Mouse (Mus musculus) right cerebral cortex, adult 18-20 months (tissue): Measurements from ENCODE around the gene Prkag2.
"Not testable (repeated sequence)": the region's sequence is repeated elsewhere in the genome, so short reads cannot be mapped to it uniquely, and the experiment has no call there.

Source experiments
- DNase-seq: peaks from one replicate; pipeline ENCODE4 v3.0.0; 2022; ENCODE audit warnings: mixed read lengths

The Prkag2 gene

DNA sequence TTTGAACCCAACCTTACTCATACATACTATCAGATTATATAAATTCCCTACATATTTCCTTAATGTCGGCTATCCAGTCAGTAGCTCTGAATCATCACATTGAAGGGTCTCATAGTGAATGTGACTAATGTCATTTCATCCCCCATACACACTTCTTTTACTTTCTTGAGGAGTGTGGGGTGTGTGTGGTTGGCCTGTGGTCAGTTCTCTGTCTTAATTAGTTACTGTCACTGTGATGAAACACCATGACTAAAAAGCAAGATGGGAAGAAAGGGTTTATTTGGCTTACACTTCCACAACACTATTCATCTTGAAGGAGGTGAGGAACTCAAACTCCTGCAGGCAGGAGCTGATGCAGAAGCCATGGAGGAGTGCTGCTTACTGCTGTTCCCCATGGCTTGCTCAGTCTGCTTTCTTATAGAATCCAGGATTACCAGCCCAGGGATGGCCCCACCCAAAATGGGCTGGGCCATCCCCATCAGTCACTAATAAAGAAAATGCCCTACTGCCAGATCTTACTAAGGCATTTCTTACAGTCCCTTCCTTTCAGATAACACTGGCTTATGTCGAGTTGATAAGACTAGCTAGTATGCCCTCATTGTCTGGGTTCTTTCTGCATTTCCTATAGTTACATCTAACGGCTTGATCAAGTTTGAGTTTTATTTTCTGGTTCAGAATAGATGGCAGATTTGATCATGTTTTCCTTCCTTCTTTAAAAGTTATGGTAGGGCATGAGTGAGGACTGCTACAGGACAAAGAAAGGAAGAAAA lies 240.5 kb downstream of the Prkag2 start:
- no peak for DNase-seq

- no peak for DNase-seq
Measured at GRCm38 (mm10) chr5:24854827-24855600, 245.4 kb downstream of the Prkag2 start.

DNA sequence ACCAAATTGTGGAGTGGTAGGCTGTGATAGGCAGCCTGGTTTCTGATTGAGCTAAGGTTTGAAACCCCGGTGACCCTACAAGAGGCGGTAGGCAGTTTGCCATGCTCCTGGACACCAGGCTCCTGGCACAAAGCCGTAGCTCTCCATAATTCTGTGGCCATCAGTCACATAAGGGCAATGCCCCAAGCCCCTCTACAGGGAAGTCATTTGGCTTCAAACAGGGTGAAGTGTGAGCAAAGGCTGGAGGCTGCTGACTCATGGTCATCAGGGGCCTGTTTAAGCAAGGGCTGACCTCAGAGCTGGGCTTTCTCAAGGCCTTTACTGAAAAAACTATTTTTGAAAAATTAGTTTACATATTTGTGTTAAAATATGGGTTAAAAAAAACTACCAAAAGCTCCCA lies 246.2 kb downstream of the Prkag2 start:
- DNase-seq = no peak

DNA sequence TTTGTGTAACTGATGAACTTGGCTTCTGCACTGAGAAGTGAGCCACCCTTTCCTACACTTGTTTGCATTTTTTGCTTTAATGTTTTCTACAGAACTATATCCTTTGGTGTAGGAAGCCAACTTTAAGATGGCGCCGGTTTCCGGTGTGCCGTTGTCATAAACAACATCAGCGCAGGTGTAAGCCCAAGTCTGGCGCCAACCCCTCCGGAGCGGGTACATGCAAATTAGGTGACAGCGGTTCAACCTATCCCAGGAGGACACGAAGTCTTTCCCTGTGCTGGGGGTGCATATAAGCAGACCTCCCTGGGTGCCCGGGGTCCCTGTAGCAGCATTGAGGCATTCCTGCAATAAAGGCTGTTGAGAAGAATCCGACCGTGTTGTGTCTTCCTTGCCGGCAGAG lies 252.2 kb downstream of the Prkag2 start:
- DNase-seq = not testable (repeated sequence)

- DNase-seq = no peak
Measured at GRCm38 (mm10) chr5:24843841-24844240, 256.6 kb downstream of the Prkag2 start.

DNA sequence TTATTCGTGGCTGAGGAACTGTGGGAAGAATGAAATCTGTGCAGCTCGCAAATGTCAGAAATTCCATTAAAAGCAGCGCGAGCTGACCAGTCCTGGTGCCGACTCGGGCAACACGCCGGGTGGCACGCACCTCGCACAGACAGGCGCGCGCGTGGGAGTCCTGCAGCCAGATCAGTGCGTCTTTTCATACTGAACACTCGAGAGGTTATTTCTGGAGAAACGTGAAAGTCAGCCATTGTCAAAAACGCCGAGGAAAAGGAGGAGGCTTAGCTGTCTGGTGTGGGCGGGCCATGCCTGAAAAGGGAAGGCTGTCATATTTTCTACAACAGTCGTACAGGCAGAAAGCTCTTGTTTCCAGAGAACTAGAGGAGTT lies 257.4 kb downstream of the Prkag2 start:
- DNase-seq = no peak

DNA sequence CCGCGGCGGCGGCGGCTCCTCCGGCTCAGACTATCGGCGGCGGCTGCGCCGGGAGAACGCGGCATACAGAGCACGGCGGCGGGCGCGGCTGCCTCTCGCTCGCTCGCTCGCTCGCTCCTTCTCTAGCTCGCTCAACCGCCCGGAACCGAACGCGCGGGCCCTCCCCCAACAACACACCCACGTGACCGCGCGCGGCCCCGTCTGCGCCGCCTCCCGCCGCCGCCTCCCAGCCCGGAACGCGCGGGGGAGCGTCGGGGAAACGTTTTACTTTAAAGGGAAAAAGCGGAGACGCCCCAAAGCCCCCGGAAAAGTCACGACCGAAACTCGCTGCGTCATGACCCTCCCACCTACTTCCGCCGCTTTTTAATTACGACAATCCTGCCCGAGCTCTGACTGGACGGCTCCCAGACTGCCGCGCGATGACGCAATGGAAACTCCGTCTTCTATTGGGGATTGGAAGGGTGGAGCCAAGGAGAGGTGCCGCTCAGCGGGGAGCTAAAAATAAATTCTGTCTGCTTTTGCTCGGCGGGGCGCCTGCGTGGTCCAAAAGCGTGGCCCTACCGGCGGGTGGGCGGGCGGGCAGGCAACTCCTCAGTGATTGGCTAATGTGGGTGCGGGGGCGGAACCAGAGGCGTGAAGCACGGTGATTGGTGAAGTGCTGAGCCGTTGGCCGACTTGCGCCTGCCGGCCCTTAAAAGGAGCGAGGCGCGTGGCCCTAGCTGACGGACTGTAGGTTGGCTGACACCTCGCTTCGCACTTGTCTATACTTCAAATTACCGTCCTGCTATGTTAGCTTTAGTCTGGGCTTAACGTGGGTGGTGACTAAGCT lies 258.0 kb downstream of the Prkag2 start, which contains the start of gene Rheb:
Gene Rheb, minus strand, starts transcription at position 351 of the 829 bp plus-strand sequence.
- DNase-seq = peak; percentile 100

GRCm38 (mm10) chr5:24841662-24842273 lies 258.7 kb downstream of the Prkag2 start:
- peak; percentile 42 for DNase-seq

- DNase-seq = no peak
Measured at GRCm38 (mm10) chr5:24840975-24841431, 259.4 kb downstream of the Prkag2 start.

DNA sequence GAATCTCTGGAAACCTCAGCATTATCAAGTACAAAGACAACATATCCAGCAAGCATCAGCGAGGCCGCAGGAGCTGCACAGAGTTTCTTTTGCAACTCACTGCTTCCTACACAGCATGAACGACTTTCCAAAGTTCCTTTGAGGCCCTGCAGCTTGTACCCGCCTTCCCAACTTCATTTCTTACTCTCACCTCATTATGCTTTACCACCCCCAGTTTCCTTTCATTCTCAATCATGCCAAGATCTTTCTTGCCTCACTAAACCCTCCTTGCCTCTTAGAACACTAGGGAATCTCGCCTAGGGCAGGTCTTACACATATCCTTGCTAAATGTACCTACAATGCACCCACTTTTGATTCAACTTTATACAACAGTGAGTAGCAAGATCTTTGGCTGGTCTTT lies 266.0 kb downstream of the Prkag2 start:
- peak; percentile 39 for DNase-seq

DNA sequence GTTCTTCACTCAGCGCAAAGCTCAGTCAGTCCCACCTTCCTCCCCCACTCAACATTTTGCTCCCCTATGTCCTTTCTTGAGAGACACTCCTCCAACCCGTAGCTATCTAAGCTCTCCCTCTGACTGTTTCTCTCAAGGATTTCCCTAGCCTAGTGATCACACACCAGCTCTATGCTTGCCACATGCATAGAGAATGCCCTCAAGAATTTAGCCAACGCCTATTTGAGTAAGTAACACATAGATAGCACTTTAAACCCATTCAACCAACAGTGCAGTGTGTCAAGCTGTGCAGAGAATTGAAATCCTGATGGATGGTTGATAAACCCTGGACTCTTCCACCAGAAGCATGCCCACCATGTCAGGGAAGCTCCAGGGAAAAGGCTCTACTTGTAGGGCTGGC lies 268.5 kb downstream of the Prkag2 start:
- no peak for DNase-seq

DNA sequence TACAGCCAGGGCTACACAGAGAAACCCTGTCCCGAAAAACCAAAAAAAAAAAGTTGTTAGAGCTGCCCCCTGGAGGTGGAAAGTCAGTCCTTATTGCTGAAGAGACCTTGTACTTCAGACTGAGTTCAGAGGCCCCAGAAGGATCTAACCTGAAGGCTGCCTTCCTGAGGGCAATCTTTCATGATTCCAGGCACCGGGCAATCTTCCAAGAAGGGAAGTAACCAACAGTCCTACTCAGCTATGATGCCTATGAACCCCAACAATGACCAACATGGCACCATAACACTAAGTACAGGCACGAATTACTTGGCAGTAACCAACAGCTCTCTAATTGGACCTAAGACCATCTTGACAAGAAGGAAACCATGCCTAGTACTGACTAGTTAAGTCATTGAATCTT lies 272.0 kb downstream of the Prkag2 start:
- no peak for DNase-seq

DNA sequence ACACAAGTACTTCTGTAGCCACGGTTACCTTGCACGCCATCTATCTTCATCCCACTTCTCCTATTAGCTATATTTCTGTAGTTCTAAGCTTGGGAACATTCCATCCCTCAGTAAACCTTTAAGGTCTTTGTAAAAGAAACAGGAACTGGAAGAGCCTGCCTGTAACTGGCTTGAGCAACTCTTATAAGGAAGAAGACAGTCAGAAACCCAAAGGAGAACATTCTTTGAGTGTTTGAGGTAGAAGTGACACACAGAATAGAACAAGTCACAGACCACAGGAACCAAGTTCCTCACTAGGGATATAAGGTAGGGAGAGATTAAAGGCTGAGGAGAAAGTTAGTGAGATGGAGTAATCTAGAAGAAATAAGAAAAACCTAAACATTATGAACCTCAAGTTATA lies 273.3 kb downstream of the Prkag2 start:
- DNase-seq = no peak

DNA sequence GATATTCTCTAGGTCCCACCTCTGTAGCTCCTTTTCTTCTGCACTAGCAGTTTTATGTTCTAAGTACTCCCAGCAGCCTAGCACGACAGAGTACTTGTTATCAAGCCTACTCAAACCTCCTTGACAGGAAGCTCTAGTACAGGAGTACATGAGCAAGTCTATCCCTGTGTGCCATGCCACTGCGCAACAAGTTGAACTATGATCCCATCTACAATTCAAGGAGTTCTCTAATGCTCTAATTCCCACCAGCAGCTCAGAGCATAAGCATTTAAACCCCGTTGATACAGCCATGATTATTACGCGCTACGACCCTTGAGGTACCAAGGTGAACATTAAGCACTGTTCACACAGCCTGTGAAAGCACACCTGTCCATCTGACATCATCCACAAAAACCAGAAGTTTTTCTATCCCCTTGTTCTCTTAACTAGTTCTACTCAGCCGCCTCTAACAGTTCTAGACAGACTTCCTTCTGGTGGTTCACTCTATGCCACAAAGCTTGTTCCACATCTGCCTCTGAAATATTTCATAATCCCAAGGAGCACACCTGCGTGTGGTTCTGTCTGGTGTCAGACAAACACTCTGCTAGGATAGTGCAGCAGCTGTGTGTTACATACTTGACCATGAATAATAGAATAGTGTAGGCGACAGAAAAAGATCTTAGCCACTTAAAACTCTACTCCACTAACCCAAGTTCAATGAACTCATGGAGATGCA lies 274.2 kb downstream of the Prkag2 start:
- DNase-seq = no peak

DNA sequence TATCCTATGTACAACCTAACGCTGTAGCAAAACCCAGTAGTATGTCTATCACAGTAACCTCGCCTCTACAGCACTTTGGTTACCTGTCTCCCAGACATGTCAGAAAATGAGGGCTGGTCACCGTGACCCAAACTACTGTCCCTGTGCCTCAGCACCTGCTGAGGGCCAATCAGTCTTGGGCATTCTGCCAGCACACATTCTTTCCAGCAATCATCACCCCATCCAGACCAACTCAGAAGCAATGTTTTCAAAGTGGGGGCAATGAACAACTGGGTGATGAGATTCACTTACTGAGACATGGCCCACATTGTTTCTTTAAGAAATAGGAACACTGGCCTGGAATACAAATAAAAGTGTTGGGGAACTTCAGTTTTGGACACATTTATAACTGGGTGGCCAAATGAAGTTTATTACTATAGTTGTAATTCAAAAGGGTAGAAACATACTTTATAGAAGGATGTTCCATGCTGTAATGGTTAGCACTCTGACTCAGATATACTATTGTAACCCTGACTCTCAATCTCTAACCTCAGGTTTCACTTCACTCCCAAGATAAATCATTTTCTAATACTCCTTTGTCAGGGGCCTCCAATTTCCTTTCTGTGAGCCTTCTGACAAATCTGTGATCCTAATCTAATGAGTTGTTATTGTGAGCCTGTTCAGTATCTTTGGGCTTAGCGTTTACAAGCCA lies 274.9 kb downstream of the Prkag2 start:
- DNase-seq = no peak

DNA sequence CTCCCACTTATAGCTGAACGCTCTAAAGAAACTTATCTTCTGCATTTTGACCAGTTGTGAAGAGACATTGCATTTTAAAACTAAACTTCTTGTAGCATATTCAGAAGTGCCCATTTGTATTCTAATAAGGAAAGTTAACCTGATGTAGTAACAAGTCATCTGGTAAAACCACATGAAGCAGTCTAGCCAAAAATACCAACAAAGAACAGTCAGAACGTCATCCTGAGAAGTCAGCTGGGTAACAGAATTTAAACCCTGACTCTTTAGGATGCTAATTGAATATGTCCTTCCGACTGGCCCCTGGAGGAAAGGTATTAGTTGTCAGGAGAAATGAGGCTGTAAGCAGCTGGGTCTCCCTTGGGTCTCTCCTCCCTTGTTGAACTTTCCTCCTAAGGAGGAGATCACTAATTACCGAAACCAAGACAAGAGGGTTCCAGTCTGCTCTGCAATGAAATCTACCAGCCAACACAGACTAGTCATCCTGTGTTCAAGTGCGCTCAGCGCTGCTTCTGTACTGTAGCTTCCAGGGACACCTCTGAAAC lies 276.5 kb downstream of the Prkag2 start:
- DNase-seq = no peak

GRCm38 (mm10) chr5:24822781-24823180 lies 277.7 kb downstream of the Prkag2 start:
- no peak for DNase-seq

- not testable (repeated sequence) for DNase-seq
Measured at GRCm38 (mm10) chr5:24822231-24822630, 278.2 kb downstream of the Prkag2 start.

- DNase-seq = no peak
Measured at GRCm38 (mm10) chr5:24821403-24821841, 279.0 kb downstream of the Prkag2 start.

- no peak for DNase-seq
Measured at GRCm38 (mm10) chr5:24820627-24821026, 279.8 kb downstream of the Prkag2 start.

DNA sequence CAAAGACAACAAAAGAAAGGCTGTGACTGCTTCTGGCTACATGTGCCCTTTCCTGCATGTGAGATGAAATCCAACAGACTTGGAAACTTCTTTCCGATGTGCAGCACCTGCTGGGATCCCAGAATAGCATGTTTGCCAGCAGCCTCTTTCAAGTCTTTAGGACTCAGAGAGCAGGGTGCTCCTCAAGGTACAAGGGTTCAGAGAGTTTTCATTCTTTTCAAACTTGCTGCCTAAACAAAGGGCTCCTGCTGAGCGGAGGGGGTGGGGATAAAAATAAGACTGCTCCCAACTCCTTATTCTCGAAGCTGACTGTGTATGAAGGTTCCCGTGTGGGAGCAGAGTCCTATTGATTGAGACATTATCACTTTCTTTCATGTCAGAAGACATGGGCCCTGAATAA lies 283.3 kb downstream of the Prkag2 start:
- DNase-seq = no peak
